Mouse (Mus musculus): ENCODE measurements around the gene Bicdl1. TPM values are rescaled to one million over a fixed set of nuclear protein-coding genes. Genes with fewer than 3 reads are reported as not detected.

Bicdl1 gene
- total RNA-seq, 2 experiments from 2014 or later = 2.5 TPM; not detected in 1

DNA sequence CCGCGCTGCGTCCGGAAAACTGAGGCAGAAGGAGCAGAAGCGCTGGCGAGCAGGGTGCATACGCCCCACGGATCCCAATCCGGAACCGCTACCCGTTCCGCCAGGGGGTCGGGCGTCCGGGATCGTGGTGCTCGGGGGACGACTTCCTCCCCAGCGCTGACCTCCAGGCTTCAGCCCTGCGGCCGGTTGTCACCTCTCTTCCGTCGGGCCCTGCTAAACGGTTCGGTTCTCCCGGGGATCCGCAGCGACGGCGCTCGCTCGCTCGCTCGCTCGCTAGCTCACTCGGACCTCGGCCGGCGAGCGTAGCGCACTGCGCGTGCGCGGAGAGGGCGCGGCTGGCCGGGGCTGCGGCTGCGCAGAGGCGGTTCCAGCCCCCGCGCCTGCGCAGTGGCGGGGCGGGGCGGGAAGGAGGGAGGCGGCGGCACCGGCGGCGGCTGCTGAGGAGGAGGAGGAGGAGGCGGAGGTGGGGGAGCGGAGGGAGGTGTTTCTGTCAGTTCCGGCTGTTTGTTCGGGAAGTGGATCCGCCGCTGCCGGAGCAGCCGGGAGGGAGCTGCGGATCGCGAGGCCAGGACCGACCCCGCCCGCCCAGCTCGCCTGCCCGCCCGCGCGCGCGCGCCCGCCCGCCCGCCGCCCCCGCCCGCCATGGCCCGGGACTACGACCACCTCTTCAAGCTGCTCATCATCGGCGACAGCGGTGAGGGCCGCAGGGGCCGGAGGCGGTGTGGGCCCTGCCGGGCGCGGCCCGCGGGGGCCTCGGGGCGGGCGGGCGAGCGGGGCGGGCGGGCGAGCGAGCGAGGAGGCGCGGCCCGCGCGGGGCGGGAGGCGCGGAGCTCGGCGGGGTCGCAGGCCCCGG, 99.7 kb downstream of the Bicdl1 start, which contains the start of gene Rab35:
Gene Rab35, plus strand, starts transcription at position 404 of the 853 bp plus-strand sequence.
- peak; percentile 82 for ATAC-seq (replicated peaks; ENCODE audit: low FRiP score, poor library complexity, severe bottlenecking)

DNA sequence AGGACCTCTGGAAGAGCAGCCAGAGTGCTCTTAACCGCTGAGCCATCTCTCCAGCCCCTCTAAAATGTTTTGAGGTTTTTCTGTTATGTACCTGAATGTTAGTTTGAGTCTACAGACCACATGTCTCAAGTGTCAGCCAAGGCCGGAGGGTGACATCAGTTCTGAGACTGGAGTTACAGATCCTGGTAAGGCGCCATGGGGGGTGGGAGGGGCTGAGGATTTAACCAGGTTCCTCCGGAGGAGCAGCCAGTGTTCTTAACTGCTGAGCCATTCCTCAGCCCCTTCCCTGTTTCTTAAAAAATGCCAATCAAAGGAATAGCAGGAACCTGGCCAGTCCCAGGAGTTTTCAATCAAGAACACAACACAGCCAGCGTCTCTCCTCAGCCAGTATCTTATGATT, 101.1 kb downstream of the Bicdl1 start:
- ATAC-seq (replicated peaks; ENCODE audit: low FRiP score, poor library complexity, severe bottlenecking) = no peak

DNA sequence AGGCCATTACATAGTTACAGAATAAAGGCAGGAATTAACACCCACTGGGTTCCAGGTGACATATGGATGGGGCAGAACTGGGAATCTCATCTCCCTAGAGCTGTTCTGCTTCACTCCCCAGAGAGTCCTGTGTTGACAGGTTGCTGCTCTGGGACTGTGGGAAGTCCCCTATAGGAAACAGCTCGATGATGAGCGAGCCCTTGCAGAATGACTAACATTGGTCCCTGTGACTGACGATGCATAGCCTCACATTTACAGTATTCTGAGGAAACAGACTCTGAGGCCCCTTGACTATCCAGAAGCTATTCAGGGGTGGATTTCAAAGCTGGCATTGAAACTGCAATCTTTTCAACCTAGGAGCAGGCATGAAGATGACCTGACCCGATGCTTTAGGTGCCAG, 101.7 kb downstream of the Bicdl1 start:
- no peak for ATAC-seq (replicated peaks; ENCODE audit: low FRiP score, poor library complexity, severe bottlenecking)

DNA sequence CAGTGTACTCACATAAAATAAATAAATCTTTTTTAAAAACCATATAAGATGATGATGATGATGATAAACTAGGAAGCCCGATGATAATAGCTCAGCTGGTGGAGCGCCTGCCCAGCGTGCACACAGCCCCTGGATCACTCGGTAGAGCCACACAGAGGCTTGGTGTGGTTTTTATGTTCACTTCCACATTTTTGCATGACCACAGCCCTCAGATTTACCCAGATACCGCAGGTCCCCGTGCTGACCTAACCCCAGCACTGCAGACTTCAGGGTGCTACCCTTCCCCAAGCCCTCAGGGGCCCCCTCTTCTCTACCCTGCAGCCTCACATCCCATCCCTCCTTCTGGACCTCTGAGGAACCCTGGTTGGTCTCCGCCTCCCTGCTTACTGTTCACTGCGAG, 103.3 kb downstream of the Bicdl1 start:
- no peak for ATAC-seq (replicated peaks; ENCODE audit: low FRiP score, poor library complexity, severe bottlenecking)

DNA sequence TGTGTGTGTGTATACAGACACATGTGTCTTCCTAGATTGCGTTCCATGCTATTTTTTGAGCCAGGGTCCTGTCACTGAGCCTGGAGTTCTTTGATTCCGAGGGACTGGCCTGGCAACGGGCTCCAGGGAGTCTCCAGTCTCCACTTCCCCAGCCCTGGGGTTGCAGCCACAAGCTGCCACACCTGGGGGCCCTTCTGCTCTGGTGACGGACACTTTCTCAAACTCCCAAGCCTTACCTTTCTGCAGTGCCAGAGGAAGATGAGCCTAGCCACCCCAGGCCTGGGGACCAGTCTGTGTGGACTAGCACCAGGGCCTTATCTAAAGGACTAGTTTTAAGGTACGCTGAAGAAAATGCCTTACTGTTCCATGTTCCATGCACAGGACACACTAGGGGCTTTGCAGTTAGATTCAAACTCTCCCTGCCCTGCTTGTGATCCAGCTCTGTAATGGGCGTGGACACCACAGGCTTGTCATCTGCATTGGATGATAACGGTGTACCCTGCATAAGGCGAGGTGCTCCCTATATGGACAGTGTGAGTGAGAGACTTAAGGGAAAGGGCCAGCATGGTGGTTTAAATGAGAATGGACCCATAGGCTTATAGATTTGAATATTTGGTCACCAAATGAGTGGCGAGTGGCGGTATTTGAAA, 105.1 kb downstream of the Bicdl1 start:
- peak; percentile 90 for ATAC-seq (replicated peaks; ENCODE audit: low FRiP score, poor library complexity, severe bottlenecking)

GRCm38 (mm10) chr5:115623694-115624440, 107.6 kb downstream of the Bicdl1 start:
- ATAC-seq (replicated peaks; ENCODE audit: low FRiP score, poor library complexity, severe bottlenecking) = no peak

GRCm38 (mm10) chr5:115622686-115623085, 108.7 kb downstream of the Bicdl1 start:
- ATAC-seq (replicated peaks; ENCODE audit: low FRiP score, poor library complexity, severe bottlenecking) = peak; percentile 31; the same call in 1 of the 2 replicates

GRCm38 (mm10) chr5:115619690-115620089, 111.7 kb downstream of the Bicdl1 start:
- no peak for ATAC-seq (replicated peaks; ENCODE audit: low FRiP score, poor library complexity, severe bottlenecking)

DNA sequence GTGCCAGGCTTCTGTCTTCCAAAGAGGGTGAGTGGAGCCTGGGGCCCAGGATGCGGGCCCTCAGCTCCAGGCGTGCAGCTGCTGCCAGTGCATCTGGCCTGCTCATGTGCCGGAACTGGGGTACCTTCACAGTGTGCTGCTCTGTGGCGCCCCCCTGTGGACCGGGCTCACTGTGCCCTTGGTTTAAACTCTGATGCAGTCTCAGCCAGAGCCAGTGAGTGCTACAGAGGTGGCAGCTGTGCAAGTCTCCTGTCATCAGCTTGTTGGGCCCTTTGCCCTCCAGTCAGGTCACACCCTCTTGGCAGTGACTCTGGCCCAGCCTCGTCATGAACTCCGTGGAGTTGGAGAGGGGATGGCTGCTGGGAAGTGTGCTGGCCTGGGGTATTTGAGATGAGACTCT, 116.5 kb downstream of the Bicdl1 start:
- peak; percentile 33; the same call in 1 of the 2 replicates for ATAC-seq (replicated peaks; ENCODE audit: low FRiP score, poor library complexity, severe bottlenecking)

GRCm38 (mm10) chr5:115613332-115613731, 118.1 kb downstream of the Bicdl1 start:
- ATAC-seq (replicated peaks; ENCODE audit: low FRiP score, poor library complexity, severe bottlenecking) = no peak

GRCm38 (mm10) chr5:115611566-115611965, 119.9 kb downstream of the Bicdl1 start:
- peak; percentile 77 for ATAC-seq (replicated peaks; ENCODE audit: low FRiP score, poor library complexity, severe bottlenecking)

GRCm38 (mm10) chr5:115603561-115603960, 127.9 kb downstream of the Bicdl1 start:
- no peak for ATAC-seq (replicated peaks; ENCODE audit: low FRiP score, poor library complexity, severe bottlenecking)

Other genes starting within 250 kb of the Bicdl1 start
- gene Sirt4, start 246.9 kb downstream of the Bicdl1 start, total RNA-seq (2015; ENCODE audit: low replicate concordance) = 1.8 TPM in 1 of 2 replicates, not detected in the other
- 3.3 TPM in 1 of 2 replicates, not detected in the other for gene Sirt4, start 246.9 kb downstream of the Bicdl1 start, total RNA-seq (2017; ENCODE audit: low replicate concordance)
- 18.9 and 24.5 TPM in 2 replicates for gene Pxn, start 224.9 kb downstream of the Bicdl1 start, total RNA-seq (2015; ENCODE audit: low replicate concordance)
- 11.1 and 21.2 TPM in 2 replicates for gene Pxn, start 224.9 kb downstream of the Bicdl1 start, total RNA-seq (2017; ENCODE audit: low replicate concordance)
- gene Rplp0, start 172.2 kb downstream of the Bicdl1 start, total RNA-seq (2015; ENCODE audit: low replicate concordance) = 1,000 and 1,025 TPM in 2 replicates
- gene Rplp0, start 172.2 kb downstream of the Bicdl1 start, total RNA-seq (2017; ENCODE audit: low replicate concordance) = 380 and 735 TPM in 2 replicates
- gene Gcn1l1, start 166.4 kb downstream of the Bicdl1 start, total RNA-seq (2015; ENCODE audit: low replicate concordance) = 9.4 and 17.6 TPM in 2 replicates
- 13.7 and 14.1 TPM in 2 replicates for gene Gcn1l1, start 166.4 kb downstream of the Bicdl1 start, total RNA-seq (2017; ENCODE audit: low replicate concordance)
- 33.5 and 53.7 TPM in 2 replicates for gene Rab35, start 99.7 kb downstream of the Bicdl1 start, total RNA-seq (2015; ENCODE audit: low replicate concordance)
- 46.8 and 49.4 TPM in 2 replicates for gene Rab35, start 99.7 kb downstream of the Bicdl1 start, total RNA-seq (2017; ENCODE audit: low replicate concordance)
- gene Cit, start 113.7 kb upstream of the Bicdl1 start, total RNA-seq (2015; ENCODE audit: low replicate concordance) = 133 and 146 TPM in 2 replicates
- gene Cit, start 113.7 kb upstream of the Bicdl1 start, total RNA-seq (2017; ENCODE audit: low replicate concordance) = 411 and 513 TPM in 2 replicates